Mouse (Mus musculus): Measurements from ENCODE around the gene Adra2b. TPM values are rescaled to one million over a fixed set of nuclear protein-coding genes. Genes with fewer than 3 reads are reported as not detected.

Gene Adra2b
- polyA plus RNA-seq, 1 experiment from 2014 or later = 1.3 TPM

GRCm38 (mm10) chr2:127394606-127395161 lies 31.7 kb downstream of the Adra2b start:
- WGBS = 72% methylated on average over 5 of the region's 5 CpGs
- ATAC-seq = no peak

GRCm38 (mm10) chr2:127398738-127399137 lies 35.7 kb downstream of the Adra2b start:
- no peak overlapping the region for H3K9ac ChIP-seq
- ATAC-seq = no peak
- no peak overlapping the region for H3K4me2 ChIP-seq (replicated peaks)
- no peak overlapping the region for H3K4me3 ChIP-seq (replicated peaks)
- H3K27ac ChIP-seq = no peak overlapping the region
- H3K9me3 ChIP-seq = no peaks in the 10 kb centered on the region
- no peaks in the 10 kb centered on the region for H3K27me3 ChIP-seq (replicated peaks)
- 88% methylated on average over 7 of the region's 7 CpGs for WGBS
- no peaks in the 10 kb centered on the region for H3K4me1 ChIP-seq (replicated peaks)
- no peaks in the 10 kb centered on the region for H3K36me3 ChIP-seq

More at GRCm38 (mm10) chr2:127394606-127395161, 31.7 kb downstream of the Adra2b start:
- Histone ChIP-seq H3K9me3 (no peaks in the 10 kb centered on the region), H3K4me2 (replicated peaks) (no peak overlapping the region), H3K4me3 (replicated peaks) (no peak overlapping the region), H3K9ac (no peak overlapping the region), H3K27me3 (replicated peaks) (no peaks in the 10 kb centered on the region), H3K4me1 (replicated peaks) (peaks cover 3% of the 10 kb centered on the region; the same call in 1 of the 2 replicates), H3K36me3 (no peaks in the 10 kb centered on the region), H3K27ac (no peak overlapping the region)

- Histone ChIP-seq H3K4me1 (replicated peaks) (no peaks in the 10 kb centered on the region), H3K9ac (no peak overlapping the region), H3K36me3 (no peaks in the 10 kb centered on the region), H3K4me3 (replicated peaks) (no peak overlapping the region), H3K4me2 (replicated peaks) (no peak overlapping the region), H3K9me3 (no peaks in the 10 kb centered on the region), H3K27ac (no peak overlapping the region), H3K27me3 (replicated peaks) (0 out of 2 replicates have a peak, but pooled peaks cover 3% of the 10 kb centered on the region)
- ATAC-seq = no peak
- WGBS = 59% methylated on average over 6 of the region's 6 CpGs
Measured at GRCm38 (mm10) chr2:127411126-127411525, 48.1 kb downstream of the Adra2b start.

GRCm38 (mm10) chr2:127415806-127416205 lies 52.8 kb downstream of the Adra2b start:
- 54% methylated on average over 10 of the region's 10 CpGs for WGBS
- no peak overlapping the region for H3K4me2 ChIP-seq (replicated peaks)
- ATAC-seq = no peak
- no peaks in the 10 kb centered on the region for H3K36me3 ChIP-seq
- H3K27me3 ChIP-seq (replicated peaks) = 0 out of 2 replicates have a peak, but pooled peaks cover 3% of the 10 kb centered on the region
- no peaks in the 10 kb centered on the region for H3K9me3 ChIP-seq
- no peak overlapping the region for H3K9ac ChIP-seq
- H3K27ac ChIP-seq = no peak overlapping the region
- H3K4me3 ChIP-seq (replicated peaks) = no peak overlapping the region
- H3K4me1 ChIP-seq (replicated peaks) = no peaks in the 10 kb centered on the region

GRCm38 (mm10) chr2:127416706-127417105 lies 53.7 kb downstream of the Adra2b start:
- H3K4me2 ChIP-seq (replicated peaks) = no peak overlapping the region
- no peak for ATAC-seq
- no peaks in the 10 kb centered on the region for H3K4me1 ChIP-seq (replicated peaks)
- H3K9ac ChIP-seq = no peak overlapping the region
- WGBS = 58% methylated on average over 3 of the region's 3 CpGs
- no peaks in the 10 kb centered on the region for H3K36me3 ChIP-seq
- 0 out of 2 replicates have a peak, but pooled peaks cover 3% of the 10 kb centered on the region for H3K27me3 ChIP-seq (replicated peaks)
- H3K9me3 ChIP-seq = no peaks in the 10 kb centered on the region
- H3K27ac ChIP-seq = no peak overlapping the region
- no peak overlapping the region for H3K4me3 ChIP-seq (replicated peaks)

Other genes starting within 250 kb of the Adra2b start
- 66.8 and 73.6 TPM in 2 replicates for gene Ncaph, start 229.3 kb upstream of the Adra2b start, polyA plus RNA-seq (2015; fragmentation: Nextera tagmentation; extraction: Ambion mirVana)
- gene Itpripl1, start 219.8 kb upstream of the Adra2b start, polyA plus RNA-seq (2015; fragmentation: Nextera tagmentation; extraction: Ambion mirVana) = 25.2 and 27.1 TPM in 2 replicates
- gene 1810024B03Rik, start 154.9 kb upstream of the Adra2b start, polyA plus RNA-seq (2015; fragmentation: Nextera tagmentation; extraction: Ambion mirVana) = 1.8 and 2.0 TPM in 2 replicates
- gene Snrnp200, start 154.8 kb upstream of the Adra2b start, polyA plus RNA-seq (2015; fragmentation: Nextera tagmentation; extraction: Ambion mirVana) = 42.2 and 45.2 TPM in 2 replicates
- 60.2 and 60.9 TPM in 2 replicates for gene Ciao1, start 115.4 kb upstream of the Adra2b start, polyA plus RNA-seq (2015; fragmentation: Nextera tagmentation; extraction: Ambion mirVana)
- gene Tmem127, start 115.3 kb upstream of the Adra2b start, polyA plus RNA-seq (2015; fragmentation: Nextera tagmentation; extraction: Ambion mirVana) = 28.3 and 28.5 TPM in 2 replicates
- gene Stard7, start 93.0 kb upstream of the Adra2b start, polyA plus RNA-seq (2015; fragmentation: Nextera tagmentation; extraction: Ambion mirVana) = 89.1 and 89.5 TPM in 2 replicates
- gene Dusp2, start 27.0 kb upstream of the Adra2b start, polyA plus RNA-seq (2015; fragmentation: Nextera tagmentation; extraction: Ambion mirVana) = 4.5 and 5.2 TPM in 2 replicates
- not detected in 2 replicates for gene Astl, start 24.6 kb upstream of the Adra2b start, polyA plus RNA-seq (2015; fragmentation: Nextera tagmentation; extraction: Ambion mirVana)
- 0.15 and 0.16 TPM in 2 replicates for gene Gpat2, start 62.0 kb downstream of the Adra2b start, polyA plus RNA-seq (2015; fragmentation: Nextera tagmentation; extraction: Ambion mirVana)
- gene Fahd2a, start 81.4 kb downstream of the Adra2b start, polyA plus RNA-seq (2015; fragmentation: Nextera tagmentation; extraction: Ambion mirVana) = 19.0 and 23.0 TPM in 2 replicates
- 3.3 and 4.0 TPM in 2 replicates for gene Kcnip3, start 158.9 kb downstream of the Adra2b start, polyA plus RNA-seq (2015; fragmentation: Nextera tagmentation; extraction: Ambion mirVana)
- 0.63 and 0.65 TPM in 2 replicates for gene Prom2, start 178.3 kb downstream of the Adra2b start, polyA plus RNA-seq (2015; fragmentation: Nextera tagmentation; extraction: Ambion mirVana)
- gene Zfp661, start 223.9 kb downstream of the Adra2b start, polyA plus RNA-seq (2015; fragmentation: Nextera tagmentation; extraction: Ambion mirVana) = 3.5 and 3.6 TPM in 2 replicates
- 155 and 165 TPM in 2 replicates for gene Mrps5, start 224.0 kb downstream of the Adra2b start, polyA plus RNA-seq (2015; fragmentation: Nextera tagmentation; extraction: Ambion mirVana)